Mouse (Mus musculus): ENCODE results near the gene Cep95. TPM values are rescaled to one million over a fixed set of nuclear protein-coding genes. Genes with fewer than 3 reads are reported as not detected.

Cep95 gene
- polyA plus RNA-seq, 1 experiment from 2014 or later: 12.7 TPM

- ATAC-seq (replicated peaks; ENCODE audit: low FRiP score, low read depth): no peak
- Histone ChIP-seq H3K9me3 (replicated peaks; ENCODE audit: low read length) (no peaks in the 10 kb centered on the region), H3K4me1 (replicated peaks; ENCODE audit: insufficient read depth, low read length) (no peaks in the 10 kb centered on the region), H3K4me3 (replicated peaks; ENCODE audit: low read depth, low read length) (no peak within 1 kb of the TSS), H3K9ac (ENCODE audit: low read depth, low read length) (no peak within 1 kb of the TSS), H3K4me2 (ENCODE audit: low read length) (no peak within 1 kb of the TSS), H3K36me3 (ENCODE audit: insufficient read depth, low read length) (no peaks in the 10 kb centered on the region), H3K27ac (no peak within 1 kb of the TSS), H3K27me3 (ENCODE audit: insufficient read depth, low read length) (no peaks in the 10 kb centered on the region)
- WGBS: 75% methylated on average over 13 of the region's 13 CpGs
- no peak for DNase-seq (ENCODE audit: low spot score)
- no peak for TF ChIP-seq CTCF (IDR thresholded peaks at IDR 0.05; ENCODE audit: low read depth)
These were observed 38.8 kb upstream of the Cep95 start, which contains the start of gene Pecam1 for GRCm38 (mm10) chr11:106750121-106750751. TSS of gene Pecam1 (minus strand) at chr11:106750628.

DNA sequence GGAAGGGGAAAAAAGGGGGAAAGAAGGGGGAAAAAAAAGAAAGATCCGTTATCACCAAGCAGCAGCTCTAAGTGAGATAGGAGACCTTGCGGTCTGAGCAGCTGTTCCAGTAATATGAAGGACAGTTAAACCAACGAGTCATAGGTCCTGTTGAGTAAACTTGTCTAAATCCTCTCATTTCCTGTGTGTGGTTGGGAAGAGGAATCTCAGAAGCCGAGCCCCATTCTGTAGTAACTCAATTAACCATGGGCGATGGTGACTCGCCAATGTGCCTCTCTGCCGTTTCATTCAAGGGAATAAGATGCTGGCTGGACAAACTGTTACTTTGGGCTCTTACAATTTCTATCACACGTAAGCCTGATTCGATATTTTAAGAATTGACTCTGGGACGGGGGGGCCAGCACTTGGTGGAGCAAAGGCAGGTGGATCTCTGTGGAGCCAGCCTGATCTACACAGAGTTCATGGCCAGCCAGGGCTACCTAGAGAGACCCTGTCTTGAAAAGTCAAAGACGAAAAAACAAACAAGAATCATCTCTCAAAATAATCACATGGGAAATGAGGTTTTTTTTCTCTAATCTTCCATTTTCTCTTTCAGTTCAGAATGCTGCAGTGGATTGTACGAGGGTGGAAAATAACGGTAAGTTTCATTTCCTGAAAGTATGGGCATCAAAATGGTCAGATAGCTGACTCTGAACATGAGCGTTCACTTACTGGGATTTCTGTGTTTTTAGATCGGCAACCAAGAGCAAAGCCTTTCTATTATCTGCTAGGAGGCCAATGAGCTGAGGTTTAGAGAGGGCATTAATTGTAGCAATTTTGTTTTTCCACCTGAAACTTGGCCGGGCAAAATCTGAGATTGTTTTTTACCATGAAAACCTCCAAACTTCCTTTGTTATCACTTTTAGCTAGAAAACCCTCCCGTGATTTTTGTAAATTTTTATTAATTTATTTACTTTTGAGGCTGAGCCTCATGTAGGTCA is 37.7 kb upstream of the Cep95 start, which contains the start of gene Milr1:
Gene Milr1, plus strand, starts transcription at position 188 of the 980 bp plus-strand sequence.
- DNase-seq (ENCODE audit: low spot score) (no peak), ATAC-seq (replicated peaks; ENCODE audit: low FRiP score, low read depth) (no peak)
- H3K9me3 ChIP-seq (replicated peaks; ENCODE audit: low read length): no peaks in the 10 kb centered on the region
- no peak within 1 kb of the TSS for H3K4me2 ChIP-seq (ENCODE audit: low read length)
- H3K27me3 ChIP-seq (ENCODE audit: insufficient read depth, low read length): no peaks in the 10 kb centered on the region
- no peak for TF ChIP-seq CTCF (IDR thresholded peaks at IDR 0.05; ENCODE audit: low read depth)
- no peak within 1 kb of the TSS for H3K4me3 ChIP-seq (replicated peaks; ENCODE audit: low read depth, low read length)
- H3K36me3 ChIP-seq (ENCODE audit: insufficient read depth, low read length): no peaks in the 10 kb centered on the region
- H3K4me1 ChIP-seq (replicated peaks; ENCODE audit: insufficient read depth, low read length): no peaks in the 10 kb centered on the region
- WGBS: 82% methylated on average over 17 of the region's 17 CpGs
- no peak within 1 kb of the TSS for H3K27ac ChIP-seq
- H3K9ac ChIP-seq (ENCODE audit: low read depth, low read length): no peak within 1 kb of the TSS

GRCm38 (mm10) chr11:106752103-106752502 is 36.9 kb upstream of the Cep95 start:
- ATAC-seq (replicated peaks; ENCODE audit: low FRiP score, low read depth): no peak
- Histone ChIP-seq H3K4me3 (replicated peaks; ENCODE audit: low read depth, low read length) (no peak overlapping the region), H3K36me3 (ENCODE audit: insufficient read depth, low read length) (no peaks in the 10 kb centered on the region), H3K27ac (no peak overlapping the region), H3K4me2 (ENCODE audit: low read length) (no peak overlapping the region), H3K4me1 (replicated peaks; ENCODE audit: insufficient read depth, low read length) (no peaks in the 10 kb centered on the region), H3K9me3 (replicated peaks; ENCODE audit: low read length) (no peaks in the 10 kb centered on the region), H3K27me3 (ENCODE audit: insufficient read depth, low read length) (no peaks in the 10 kb centered on the region), H3K9ac (ENCODE audit: low read depth, low read length) (no peak overlapping the region)
- no peak for DNase-seq (ENCODE audit: low spot score)
- TF ChIP-seq CTCF (IDR thresholded peaks at IDR 0.05; ENCODE audit: low read depth): no peak
- WGBS: 68% methylated on average over 7 of the region's 7 CpGs

DNA sequence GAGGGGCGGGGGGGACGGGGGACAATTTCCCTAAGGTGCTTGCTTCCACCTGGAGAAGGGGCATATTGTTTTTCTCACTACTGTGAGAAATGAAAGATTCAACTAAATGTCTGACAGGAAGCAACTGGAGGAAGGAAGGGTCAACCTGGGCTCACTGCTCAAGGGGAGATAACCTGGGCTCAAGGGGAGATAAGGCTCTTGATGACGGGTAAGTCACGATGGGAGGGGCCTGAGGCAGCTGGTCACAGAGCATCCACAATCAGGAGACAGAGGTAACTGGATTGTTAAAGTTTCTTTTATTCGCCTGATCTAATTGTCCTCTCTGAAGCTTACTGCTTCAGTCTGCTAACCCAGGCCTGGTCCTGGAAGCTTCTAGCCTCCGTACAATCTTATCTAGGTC is 35.7 kb upstream of the Cep95 start:
- 91% methylated on average over 6 of the region's 6 CpGs for WGBS
- Histone ChIP-seq H3K4me1 (replicated peaks; ENCODE audit: insufficient read depth, low read length) (no peaks in the 10 kb centered on the region), H3K9me3 (replicated peaks; ENCODE audit: low read length) (no peaks in the 10 kb centered on the region), H3K36me3 (ENCODE audit: insufficient read depth, low read length) (no peaks in the 10 kb centered on the region), H3K27me3 (ENCODE audit: insufficient read depth, low read length) (no peaks in the 10 kb centered on the region), H3K4me2 (ENCODE audit: low read length) (no peak overlapping the region), H3K4me3 (replicated peaks; ENCODE audit: low read depth, low read length) (no peak overlapping the region), H3K9ac (ENCODE audit: low read depth, low read length) (no peak overlapping the region), H3K27ac (no peak overlapping the region)
- ATAC-seq (replicated peaks; ENCODE audit: low FRiP score, low read depth) (no peak), DNase-seq (ENCODE audit: low spot score) (no peak)
- no peak for TF ChIP-seq CTCF (IDR thresholded peaks at IDR 0.05; ENCODE audit: low read depth)

DNA sequence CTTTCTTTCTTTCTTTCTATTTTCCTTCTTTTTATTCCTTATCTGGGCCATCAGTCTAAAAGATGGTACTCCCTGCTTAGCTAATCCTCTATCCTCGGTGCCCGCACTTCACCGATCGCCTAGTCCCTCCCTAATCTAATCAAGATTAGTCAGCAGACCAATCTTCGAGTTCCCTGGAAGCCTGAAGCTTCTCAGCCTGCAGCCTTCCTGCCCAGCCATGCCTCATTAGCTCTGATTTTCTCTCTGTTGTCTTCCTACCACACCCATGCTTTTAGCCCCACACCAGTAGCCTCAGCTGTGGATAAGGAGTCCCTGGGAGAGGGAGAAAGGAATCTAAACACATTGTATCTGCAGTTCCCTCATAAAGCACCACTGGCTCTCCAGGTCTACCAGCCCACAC is 33.5 kb upstream of the Cep95 start:
- no peak for TF ChIP-seq CTCF (IDR thresholded peaks at IDR 0.05; ENCODE audit: low read depth)
- Histone ChIP-seq H3K27ac (no peak overlapping the region), H3K4me3 (replicated peaks; ENCODE audit: low read depth, low read length) (no peak overlapping the region), H3K27me3 (ENCODE audit: insufficient read depth, low read length) (no peaks in the 10 kb centered on the region), H3K4me2 (ENCODE audit: low read length) (no peak overlapping the region), H3K4me1 (replicated peaks; ENCODE audit: insufficient read depth, low read length) (no peaks in the 10 kb centered on the region), H3K9me3 (replicated peaks; ENCODE audit: low read length) (no peaks in the 10 kb centered on the region), H3K36me3 (ENCODE audit: insufficient read depth, low read length) (no peaks in the 10 kb centered on the region), H3K9ac (ENCODE audit: low read depth, low read length) (no peak overlapping the region)
- WGBS: 52% methylated on average over 5 of the region's 5 CpGs
- DNase-seq (ENCODE audit: low spot score) (no peak), ATAC-seq (replicated peaks; ENCODE audit: low FRiP score, low read depth) (no peak)

DNA sequence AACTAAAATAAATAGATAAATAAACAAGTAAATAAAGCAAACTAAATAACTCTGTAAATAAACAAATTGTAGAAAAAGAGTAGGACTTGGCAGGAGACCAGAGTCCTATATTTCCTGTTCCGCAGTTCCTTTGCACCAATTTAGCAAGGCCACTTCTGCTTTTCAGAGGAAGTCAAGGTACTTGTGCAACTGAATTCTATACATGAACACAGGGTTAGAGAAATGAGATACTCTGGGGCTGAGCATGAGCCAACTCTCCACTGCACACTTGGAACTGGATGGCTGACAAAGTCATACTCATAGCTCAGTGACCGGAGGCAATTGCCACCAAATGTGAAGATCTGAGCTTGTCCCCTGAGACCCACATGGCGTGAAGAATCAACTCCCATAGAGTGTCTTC is 30.0 kb upstream of the Cep95 start:
- no peak overlapping the region for H3K4me3 ChIP-seq (replicated peaks; ENCODE audit: low read depth, low read length)
- no peak overlapping the region for H3K9ac ChIP-seq (ENCODE audit: low read depth, low read length)
- H3K9me3 ChIP-seq (replicated peaks; ENCODE audit: low read length): no peaks in the 10 kb centered on the region
- H3K36me3 ChIP-seq (ENCODE audit: insufficient read depth, low read length): no peaks in the 10 kb centered on the region
- H3K4me2 ChIP-seq (ENCODE audit: low read length): no peak overlapping the region
- 91% methylated on average over 3 of the region's 3 CpGs for WGBS
- DNase-seq (ENCODE audit: low spot score) (no peak), ATAC-seq (replicated peaks; ENCODE audit: low FRiP score, low read depth) (no peak)
- peaks cover 8% of the 10 kb centered on the region for H3K4me1 ChIP-seq (replicated peaks; ENCODE audit: insufficient read depth, low read length)
- H3K27me3 ChIP-seq (ENCODE audit: insufficient read depth, low read length): no peaks in the 10 kb centered on the region
- no peak overlapping the region for H3K27ac ChIP-seq
- TF ChIP-seq CTCF (IDR thresholded peaks at IDR 0.05; ENCODE audit: low read depth): no peak
